Mouse (Mus musculus) liver, adult 2 months (tissue): ENCODE measurements at regions not wholly inside any gene's neighbourhood (a gene's known extent, or its start where the extent isn't known, plus 50 kb on each side); places are given as distances from the start of the nearest gene placed in this dataset.

ENCODE experiments used
- CTCF ChIP-seq: fragments of 200-500 bp; IDR thresholded peaks from 2 replicates; pipeline ENCODE4 v1.5.1; 2011; ENCODE audit warnings: low read depth, low read length, control low read depth
- POLR2A ChIP-seq: fragments of 200-500 bp; IDR thresholded peaks from 2 replicates; pipeline ENCODE4 v1.6.1; 2011; ENCODE audit warnings: low read length, control low read depth; ENCODE audit not compliant: insufficient read depth; ENCODE audit errors: extremely low read depth

- TF ChIP-seq POLR2A (no peak), CTCF (no peak)
These were observed 69.7 kb upstream of the Paip1 start for GRCm38 (mm10) chr13:119358696-119359095.
